Mouse (Mus musculus): ENCODE data around the gene Pdk4.

Gene Pdk4

GRCm38 (mm10) chr6:5447013-5447412, 49.1 kb downstream of the Pdk4 start:
- no peak for DNase-seq (ENCODE audit: low read depth, low spot score)

- DNase-seq (ENCODE audit: low read depth, low spot score), result no peak
Measured at GRCm38 (mm10) chr6:5444331-5444898, 51.7 kb downstream of the Pdk4 start.

- DNase-seq (ENCODE audit: low read depth, low spot score), result no peak
Measured at GRCm38 (mm10) chr6:5443104-5443863, 52.8 kb downstream of the Pdk4 start.

GRCm38 (mm10) chr6:5442316-5443085, 53.6 kb downstream of the Pdk4 start:
- no peak for DNase-seq (ENCODE audit: low read depth, low spot score)

- no peak for DNase-seq (ENCODE audit: low read depth, low spot score)
Measured at GRCm38 (mm10) chr6:5441221-5441620, 54.9 kb downstream of the Pdk4 start.

- DNase-seq (ENCODE audit: low read depth, low spot score), result no peak
Measured at GRCm38 (mm10) chr6:5437757-5438156, 58.4 kb downstream of the Pdk4 start.

- no peak for DNase-seq (ENCODE audit: low read depth, low spot score)
Measured at GRCm38 (mm10) chr6:5433887-5434286, 62.2 kb downstream of the Pdk4 start.

Data from retina, postnatal 7 days (tissue).